Mouse (Mus musculus) adipocyte (in vitro differentiated cells): Measurements from ENCODE around the gene Aff3.
A peak's percentile ranks its signal among the peaks of the same experiment; 100 is the strongest.

Source experiments
- DNase-seq: peaks from one replicate; pipeline ENCODE4 v3.0.0-alpha.2; 2016; ENCODE audit warnings: low spot score

The Aff3 gene

GRCm38 (mm10) chr1:38545282-38545945, 119.3 kb downstream of the Aff3 start:
- peak; percentile 70 for DNase-seq

DNA sequence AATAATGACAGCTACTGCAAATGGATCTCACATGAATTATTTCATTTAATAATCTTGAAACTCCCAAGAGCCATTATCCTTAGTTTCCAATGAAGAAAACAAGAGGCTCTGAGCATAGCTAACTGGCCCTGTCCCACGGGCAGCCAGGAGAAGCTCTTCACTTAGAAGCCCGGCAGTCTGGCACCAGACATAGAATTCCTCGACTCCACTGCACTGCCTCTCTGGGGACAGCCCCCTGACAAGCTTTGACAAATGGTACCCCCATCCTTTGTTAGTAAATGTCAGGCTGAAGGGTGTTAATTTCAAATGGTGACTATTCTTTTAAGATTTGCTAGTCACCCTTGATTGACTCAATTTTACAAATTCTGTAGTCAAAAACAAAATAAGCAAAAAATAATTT, 120.3 kb downstream of the Aff3 start:
- DNase-seq, result no peak

- no peak for DNase-seq
Observed at GRCm38 (mm10) chr1:38541536-38541935, 123.2 kb downstream of the Aff3 start.

GRCm38 (mm10) chr1:38536929-38537540, 127.7 kb downstream of the Aff3 start:
- DNase-seq, result no peak

- DNase-seq, result no peak
Observed at GRCm38 (mm10) chr1:38532581-38532980, 132.2 kb downstream of the Aff3 start.

GRCm38 (mm10) chr1:38528607-38529006, 136.1 kb downstream of the Aff3 start:
- no peak for DNase-seq

DNA sequence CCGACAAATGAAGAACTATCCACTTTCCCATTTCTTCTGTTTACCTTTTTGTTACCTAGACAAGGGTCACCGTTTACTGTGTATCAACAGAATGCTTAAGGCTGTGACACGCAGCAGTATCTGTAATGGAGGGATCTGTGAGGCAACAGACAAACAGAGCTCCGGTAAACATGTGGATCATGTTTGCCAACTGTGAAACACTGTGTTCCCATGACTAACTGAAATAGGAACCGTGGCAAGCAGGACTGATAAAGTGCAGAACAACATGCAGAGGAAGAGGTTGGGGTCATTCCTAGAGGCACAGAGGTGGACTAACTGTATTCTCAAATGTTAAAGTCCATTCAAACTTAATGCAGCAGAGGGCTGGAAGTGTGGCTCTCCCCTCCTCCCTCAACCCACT, 138.2 kb downstream of the Aff3 start:
- no peak for DNase-seq

DNA sequence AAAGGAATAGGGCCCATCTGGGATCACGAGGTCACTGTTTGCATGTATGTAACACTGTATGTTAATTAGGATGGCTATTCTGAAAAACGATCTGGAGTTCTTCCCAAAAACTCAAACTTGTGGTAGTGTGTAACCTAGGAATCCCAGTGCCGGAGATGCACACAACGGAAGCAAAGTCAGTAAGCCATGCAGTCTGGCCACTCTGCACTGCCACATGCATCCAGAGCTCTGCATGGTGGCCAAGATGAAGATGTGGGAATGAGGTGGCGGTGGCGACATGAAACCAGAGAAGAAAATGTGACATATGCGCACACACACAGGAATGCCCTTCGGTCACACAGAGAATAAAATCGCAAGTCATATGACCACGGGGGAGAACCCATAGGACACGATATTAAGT, 143.1 kb downstream of the Aff3 start:
- no peak for DNase-seq

DNA sequence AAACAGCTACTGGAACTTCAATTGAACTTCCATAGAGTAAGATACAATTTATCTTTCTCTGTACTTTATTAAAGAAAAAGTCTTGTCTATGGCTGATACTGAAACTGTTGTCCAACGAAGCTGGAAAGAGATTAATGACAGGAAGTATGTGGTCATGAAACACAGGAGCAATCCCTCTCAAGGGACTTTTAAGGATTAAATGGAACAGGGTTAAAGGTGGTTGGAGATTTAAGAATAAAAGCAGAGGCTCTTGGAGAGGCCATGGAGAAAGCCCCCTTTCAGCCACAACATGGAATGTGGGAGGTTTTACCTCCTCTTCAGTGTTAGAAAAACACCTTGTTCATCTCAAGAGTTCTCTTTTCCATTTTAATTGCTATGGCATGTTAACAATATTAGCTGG, 148.5 kb downstream of the Aff3 start:
- DNase-seq, result peak; percentile 13

DNA sequence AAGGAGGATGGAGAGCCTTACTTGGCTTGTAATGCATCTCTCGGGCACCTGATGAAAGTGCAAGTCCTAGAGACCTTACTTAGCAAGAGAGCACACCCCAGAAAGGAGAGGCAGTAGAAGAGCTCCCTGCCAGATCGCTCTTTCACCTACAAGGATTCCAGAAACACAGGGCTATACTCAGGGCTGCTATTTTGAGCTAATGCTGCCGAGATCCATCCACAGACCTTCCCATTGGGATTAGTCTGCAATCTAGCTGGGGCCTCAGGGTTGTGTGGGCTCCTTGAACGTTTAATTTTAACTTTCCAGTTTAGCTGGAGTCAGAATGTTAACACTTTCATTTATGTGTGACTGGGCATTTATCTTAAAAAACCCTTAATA, 150.1 kb downstream of the Aff3 start:
- DNase-seq, result peak; percentile 38

- peak; percentile 16 for DNase-seq
Observed at GRCm38 (mm10) chr1:38513970-38514633, 150.7 kb downstream of the Aff3 start.

- no peak for DNase-seq
Observed at GRCm38 (mm10) chr1:38512258-38513081, 152.3 kb downstream of the Aff3 start.

DNA sequence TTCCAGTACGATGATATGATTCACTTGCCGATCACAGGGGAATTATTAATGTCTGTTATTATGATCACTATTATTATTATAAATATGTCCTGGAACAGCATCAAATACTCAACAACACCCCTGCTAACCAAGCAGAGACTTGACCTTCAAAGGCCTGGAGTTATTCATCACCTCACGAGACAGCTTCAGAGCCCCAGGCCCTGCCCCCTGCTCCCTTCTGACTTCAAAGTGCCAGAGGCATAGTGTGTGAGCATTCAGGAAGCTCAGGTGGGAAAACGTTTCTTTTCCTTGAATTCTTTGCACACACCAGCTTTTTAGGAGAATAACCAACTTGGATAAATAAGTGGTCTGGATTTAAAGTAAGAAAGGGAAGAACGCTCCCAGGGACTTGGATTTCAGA, 153.7 kb downstream of the Aff3 start:
- no peak for DNase-seq

DNA sequence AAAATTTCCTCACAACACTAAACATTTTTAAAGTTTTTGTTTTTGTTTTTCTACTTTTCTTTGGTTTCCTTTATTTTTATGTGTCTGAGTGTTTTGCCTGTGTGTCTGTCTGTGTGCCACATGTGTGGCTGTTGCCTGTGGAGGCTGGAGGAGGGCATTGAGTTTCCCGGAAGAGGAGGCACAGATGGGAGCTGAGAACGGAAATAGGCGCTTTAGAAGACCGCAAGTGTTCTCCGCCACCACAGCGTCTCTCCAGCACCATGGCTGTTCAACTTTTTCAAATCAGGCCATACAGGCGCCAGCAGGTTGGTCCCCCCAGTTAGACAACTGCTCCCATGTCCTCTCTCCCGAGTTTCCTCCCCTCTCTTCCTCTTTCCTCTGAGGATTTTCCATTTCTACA, 155.5 kb downstream of the Aff3 start:
- no peak for DNase-seq

- no peak for DNase-seq
Observed at GRCm38 (mm10) chr1:38507636-38508179, 157.0 kb downstream of the Aff3 start.

GRCm38 (mm10) chr1:38506396-38506795, 158.4 kb downstream of the Aff3 start:
- no peak for DNase-seq

DNA sequence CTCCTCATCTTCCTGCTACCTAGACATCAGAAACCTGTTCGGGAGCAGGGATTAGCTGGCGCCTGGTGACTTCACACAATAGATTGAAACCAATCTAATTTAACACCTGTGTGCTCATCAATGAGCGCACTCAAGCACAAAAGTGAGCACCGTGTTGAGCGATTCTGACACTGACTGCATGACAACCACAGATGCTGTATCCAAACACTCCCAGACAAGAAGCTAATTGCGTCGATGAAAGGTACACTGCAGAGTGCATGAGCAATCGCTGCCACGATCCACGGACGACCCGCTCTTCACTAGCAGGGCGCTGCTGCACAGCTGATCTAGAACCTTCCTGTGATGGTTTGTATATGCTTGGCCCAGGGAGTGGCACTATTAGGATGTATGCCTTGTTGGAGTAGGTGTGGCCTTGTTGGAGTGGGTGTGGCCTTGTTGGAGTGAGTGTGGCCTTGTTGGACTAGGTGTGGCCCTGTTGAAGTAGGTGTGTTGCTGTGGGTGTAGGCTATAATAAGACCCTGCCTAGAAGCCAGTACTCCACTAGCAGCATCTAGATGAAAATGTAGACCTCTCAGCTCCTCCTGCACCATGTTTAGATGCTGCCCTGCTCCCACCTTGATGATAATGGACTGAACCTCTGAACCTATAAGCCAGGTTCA, 161.2 kb downstream of the Aff3 start:
- DNase-seq, result no peak

DNA sequence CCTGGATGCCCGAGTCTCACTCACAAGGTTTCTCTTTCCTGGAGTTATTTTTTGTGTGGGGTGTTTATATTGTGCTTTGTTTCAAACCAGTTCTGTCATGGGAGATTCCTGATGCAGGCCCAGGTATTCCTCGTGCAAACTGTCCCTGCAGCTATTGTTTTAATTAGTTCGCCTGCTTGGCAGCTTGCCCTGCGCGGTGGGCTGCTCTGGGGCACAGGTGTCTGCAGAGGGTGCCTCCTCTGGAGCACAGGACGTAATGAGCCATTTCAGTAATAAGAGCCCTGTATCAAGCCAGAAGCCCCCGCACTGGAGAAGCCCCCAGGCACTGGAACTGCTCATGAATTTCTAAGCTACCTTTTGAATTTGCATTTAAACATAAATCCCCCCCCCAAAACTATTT, 162.0 kb downstream of the Aff3 start:
- DNase-seq, result no peak

GRCm38 (mm10) chr1:38501231-38501630, 163.5 kb downstream of the Aff3 start:
- no peak for DNase-seq

DNA sequence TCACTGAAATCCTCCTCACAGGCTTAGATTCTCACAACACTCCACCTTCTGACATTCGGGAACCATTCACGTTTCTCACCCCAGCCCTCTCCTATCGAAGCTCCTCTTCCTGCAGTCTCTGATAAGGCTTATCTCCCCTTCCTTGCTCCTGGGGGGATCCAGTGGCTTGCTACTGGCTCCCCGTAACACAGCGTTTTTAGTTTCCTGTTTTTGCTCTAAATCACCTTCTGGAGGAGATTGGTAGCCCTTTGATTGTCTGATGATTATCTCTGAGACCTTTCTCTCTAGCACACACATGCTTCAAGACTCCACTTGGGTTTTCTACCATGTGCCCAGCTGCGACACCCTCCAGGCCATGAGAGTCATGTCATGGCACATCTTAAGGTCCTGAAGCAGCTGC, 165.3 kb downstream of the Aff3 start:
- DNase-seq, result no peak

- no peak for DNase-seq
Observed at GRCm38 (mm10) chr1:38497576-38497975, 167.2 kb downstream of the Aff3 start.
